Mouse (Mus musculus): ENCODE measurements at regions not wholly inside any gene's neighbourhood (a gene's known extent, or its start where the extent isn't known, plus 50 kb on each side); places are given as distances from the start of the nearest gene placed in this dataset.

- no peak for DNase-seq (ENCODE audit: low spot score)
These were observed 53.2 kb downstream of the Fam43a start for GRCm38 (mm10) chr16:30652692-30653091.

GRCm38 (mm10) chr16:30653806-30654205, 54.3 kb downstream of the Fam43a start:
- no peak for DNase-seq (ENCODE audit: low spot score)

GRCm38 (mm10) chr16:30654226-30654625, 54.7 kb downstream of the Fam43a start:
- DNase-seq (ENCODE audit: low spot score), result no peak

DNA sequence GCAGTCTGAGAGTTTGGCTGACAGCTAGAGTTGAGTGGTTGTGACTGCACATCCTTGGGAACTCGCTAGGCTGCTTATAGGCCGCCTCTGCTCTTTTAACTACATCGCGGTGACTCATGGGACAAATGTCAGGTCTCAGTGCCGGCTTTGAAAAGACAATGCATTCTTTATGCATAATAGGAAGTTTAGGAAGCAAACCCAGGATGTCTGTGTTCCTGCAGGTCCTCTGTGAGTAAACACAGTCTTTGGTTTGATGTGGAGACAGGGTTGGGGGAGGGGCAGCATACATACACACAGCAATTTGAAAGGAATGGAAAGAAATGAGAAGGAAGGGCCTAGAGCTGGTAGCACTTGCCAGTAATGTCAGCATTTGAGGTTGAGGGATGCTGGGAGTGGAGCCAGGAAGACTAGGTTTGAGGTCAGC, 56.3 kb downstream of the Fam43a start:
- peak; percentile 8 for DNase-seq (ENCODE audit: low spot score)

- DNase-seq (ENCODE audit: low spot score), result no peak
These were observed 57.4 kb downstream of the Fam43a start for GRCm38 (mm10) chr16:30656881-30657280.

DNA sequence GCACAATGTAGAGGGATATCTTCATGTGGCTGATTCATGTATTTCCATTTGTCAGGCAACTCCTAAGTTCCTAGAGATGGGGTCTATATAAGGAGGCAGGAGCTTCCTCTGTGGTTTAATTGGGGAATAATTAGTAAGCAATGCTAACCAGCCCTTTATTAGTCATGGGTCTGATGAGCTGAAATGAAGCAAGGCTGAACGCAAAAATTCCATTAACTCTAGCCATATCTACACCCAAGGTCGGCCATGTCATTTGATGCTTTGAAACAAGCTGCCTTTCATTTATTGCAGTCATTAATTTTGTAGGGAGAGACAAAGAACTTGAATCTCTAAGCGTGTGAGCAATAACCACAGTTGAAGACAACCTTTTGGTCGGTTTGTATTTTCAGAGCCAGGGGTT, 59.4 kb downstream of the Fam43a start:
- DNase-seq (ENCODE audit: low spot score), result no peak

- no peak for DNase-seq (ENCODE audit: low spot score)
These were observed 61.8 kb downstream of the Fam43a start for GRCm38 (mm10) chr16:30661086-30661977.

DNA sequence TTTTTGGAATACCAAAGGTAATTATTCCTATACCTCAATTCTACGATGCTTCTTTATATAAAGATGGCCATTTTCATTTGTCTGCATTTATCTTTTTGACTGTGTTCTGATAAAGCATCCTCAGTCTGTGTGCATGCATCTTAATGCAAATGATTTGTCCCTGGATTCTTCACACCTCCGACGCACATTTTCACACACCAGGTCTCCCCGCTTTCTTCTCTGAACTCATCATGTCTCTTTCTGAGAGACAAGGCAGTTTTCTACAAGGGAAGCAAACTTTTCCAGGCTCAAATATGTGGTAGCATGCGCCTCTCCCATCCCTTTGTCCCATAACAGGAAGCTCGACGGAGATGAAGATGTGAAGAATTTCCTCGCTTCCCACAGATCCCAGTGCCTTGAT, 63.5 kb downstream of the Fam43a start:
- no peak for DNase-seq (ENCODE audit: low spot score)

DNA sequence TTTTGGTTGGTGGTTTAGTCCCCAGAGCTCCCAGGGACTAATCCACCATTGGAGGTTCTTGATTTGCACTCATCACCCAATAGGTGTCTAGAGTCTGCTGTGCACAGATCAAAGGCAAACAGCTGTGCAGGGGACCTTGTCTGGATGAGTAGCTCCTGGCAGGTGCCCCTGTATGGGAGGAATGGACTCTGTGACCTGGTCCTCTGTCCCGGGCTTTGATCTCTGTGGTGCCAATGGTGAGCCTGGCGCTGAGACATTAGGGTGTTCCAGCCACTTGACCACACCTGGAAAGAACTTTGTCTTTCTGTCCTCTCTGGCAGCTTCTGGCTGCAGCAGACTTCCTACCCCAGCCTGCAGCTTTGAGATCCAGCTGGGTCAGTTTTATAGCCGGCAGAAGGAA, 64.4 kb downstream of the Fam43a start:
- no peak for DNase-seq (ENCODE audit: low spot score)

GRCm38 (mm10) chr16:30664433-30664832, 64.9 kb downstream of the Fam43a start:
- no peak for DNase-seq (ENCODE audit: low spot score)

DNA sequence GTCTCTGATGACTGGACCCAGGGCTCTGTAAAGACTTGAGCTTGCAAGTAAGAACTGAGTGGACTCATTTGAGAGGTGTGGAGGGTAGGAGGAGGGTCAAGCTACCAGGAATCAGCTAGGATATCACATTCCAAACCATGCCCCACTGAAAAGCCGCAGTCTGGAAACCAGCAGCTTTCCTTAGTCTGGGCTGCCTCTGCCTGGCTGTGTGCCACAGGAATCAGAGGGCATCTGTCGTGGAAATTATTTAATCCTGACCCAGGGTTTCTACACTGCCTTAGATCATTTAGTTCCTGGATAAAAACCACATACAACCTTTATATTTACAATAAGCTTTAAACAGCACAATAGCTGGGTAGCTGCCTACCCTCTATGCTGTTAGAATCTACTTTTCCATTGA, 66.4 kb downstream of the Fam43a start:
- DNase-seq (ENCODE audit: low spot score), result no peak

DNA sequence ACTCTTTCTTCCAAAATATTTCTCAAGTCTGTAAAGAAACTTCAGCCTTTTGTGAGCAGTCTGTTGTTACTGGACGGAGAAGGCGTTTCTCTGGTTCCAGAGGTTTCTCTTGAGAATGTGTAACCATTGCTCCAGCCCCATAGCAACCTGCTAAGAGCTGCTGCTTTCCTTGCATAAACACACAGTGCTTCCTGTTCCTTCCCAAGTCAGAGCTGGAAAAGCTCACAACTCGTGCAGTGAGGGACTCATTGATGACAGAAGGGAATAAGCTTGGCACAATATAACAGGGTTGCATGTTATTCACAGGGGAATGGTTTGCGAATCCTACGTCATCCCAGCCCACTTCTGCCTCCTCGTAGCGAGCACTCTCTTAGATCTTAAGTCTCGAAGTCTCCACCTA, 70.4 kb downstream of the Fam43a start:
- no peak for DNase-seq (ENCODE audit: low spot score)

- no peak for DNase-seq (ENCODE audit: low spot score)
These were observed 72.1 kb downstream of the Fam43a start for GRCm38 (mm10) chr16:30671584-30671983.

DNA sequence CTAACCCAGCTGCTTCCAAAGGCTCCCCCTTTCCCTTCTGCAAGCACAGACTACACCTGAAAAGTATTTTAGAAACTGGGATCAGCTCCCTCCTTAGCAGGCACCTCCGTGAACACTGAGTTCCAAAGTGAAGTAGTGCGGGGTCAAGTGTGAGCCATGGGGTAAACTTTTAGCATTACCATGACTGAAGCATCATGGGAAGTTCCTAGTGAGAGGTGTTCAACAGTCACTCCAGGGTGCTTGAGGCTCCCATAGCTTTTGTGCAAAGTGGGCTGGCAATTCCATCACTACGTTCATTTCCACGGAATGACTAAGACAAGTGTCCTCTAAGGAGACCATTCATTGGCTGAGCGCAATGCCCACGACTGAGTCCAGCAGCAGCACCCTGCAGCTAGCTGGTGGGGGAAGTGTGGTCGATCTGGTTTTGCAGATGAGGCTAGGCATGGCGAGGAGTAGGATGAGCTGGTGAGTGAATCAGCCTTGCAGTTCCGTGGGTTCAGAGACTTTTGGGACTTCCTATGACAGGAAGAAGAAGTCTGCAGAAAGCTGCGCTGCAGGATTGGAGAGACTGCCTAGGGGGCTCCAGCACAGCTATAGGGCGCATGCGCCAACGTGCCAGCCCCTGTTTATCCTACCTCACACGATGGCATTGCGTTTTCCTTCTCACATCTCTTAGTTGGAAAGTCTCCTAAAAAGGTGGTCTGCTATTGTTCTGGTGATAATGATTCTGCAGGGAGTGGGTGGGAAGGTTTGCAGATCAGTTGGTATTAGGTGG, 73.4 kb downstream of the Fam43a start:
- DNase-seq (ENCODE audit: low spot score), result no peak

GRCm38 (mm10) chr16:30673662-30674061, 74.1 kb downstream of the Fam43a start:
- no peak for DNase-seq (ENCODE audit: low spot score)

GRCm38 (mm10) chr16:30675829-30676228, 76.3 kb downstream of the Fam43a start:
- no peak for DNase-seq (ENCODE audit: low spot score)

DNA sequence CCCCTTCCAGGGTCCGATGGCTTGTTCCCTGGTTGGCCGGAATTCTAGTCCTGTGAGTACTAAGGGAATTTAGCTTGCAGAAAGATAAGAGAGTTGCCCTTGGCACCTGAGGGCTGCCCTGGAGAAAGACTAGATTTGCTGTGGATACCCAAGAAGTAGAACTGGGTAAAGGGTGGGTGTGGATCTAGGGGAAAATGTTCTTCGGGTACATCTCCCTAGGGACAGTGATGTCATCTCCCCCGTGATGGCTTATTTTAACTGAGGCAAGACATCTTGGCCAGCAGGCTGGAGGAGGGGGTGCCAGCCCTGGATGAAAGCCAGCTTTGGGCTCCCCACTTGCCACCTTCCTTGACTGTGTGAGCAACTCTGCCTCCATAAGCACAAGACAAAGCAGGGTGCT, 77.5 kb downstream of the Fam43a start:
- no peak for DNase-seq (ENCODE audit: low spot score)

- DNase-seq (ENCODE audit: low spot score), result no peak
These were observed 78.6 kb downstream of the Fam43a start for GRCm38 (mm10) chr16:30677896-30678707.

GRCm38 (mm10) chr16:30678708-30679492, 79.4 kb downstream of the Fam43a start:
- DNase-seq (ENCODE audit: low spot score), result no peak

DNA sequence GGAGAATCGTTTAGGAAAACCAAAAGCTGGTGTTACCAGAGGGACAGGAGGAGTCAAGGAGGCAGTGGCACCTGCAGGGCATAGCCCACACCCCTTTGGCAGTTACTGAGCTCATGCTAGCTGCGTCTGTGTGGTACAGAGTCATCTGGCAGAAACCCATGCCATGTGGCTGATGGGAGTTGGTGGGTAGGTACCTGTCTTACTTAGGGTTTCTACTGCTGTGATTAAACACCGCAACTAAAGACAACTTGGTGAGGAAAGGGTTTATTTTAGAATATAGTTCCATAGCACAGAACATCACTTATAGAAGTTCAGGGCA, 79.9 kb downstream of the Fam43a start:
- no peak for DNase-seq (ENCODE audit: low spot score)

DNA sequence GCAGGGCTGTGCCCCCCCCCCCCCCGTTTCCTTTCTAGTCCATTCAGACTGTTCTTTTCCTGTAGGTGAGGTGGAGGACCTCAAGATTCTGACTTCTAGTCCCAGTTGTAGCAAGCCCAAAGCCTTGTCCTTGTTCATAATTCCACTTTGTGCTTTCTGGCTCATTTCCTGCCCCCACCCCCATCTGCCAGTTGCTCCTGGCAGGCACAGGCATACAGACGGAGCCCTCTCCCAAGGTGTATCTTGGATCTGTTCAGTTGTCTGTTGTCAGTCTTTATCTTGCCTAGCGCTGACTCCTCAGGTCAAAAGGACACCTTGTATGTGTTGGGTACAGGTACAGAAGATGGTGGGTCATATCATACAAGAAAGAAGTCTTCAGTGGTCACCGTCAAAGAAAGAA, 81.9 kb downstream of the Fam43a start:
- no peak for DNase-seq (ENCODE audit: low spot score)

- DNase-seq (ENCODE audit: low spot score), result no peak
These were observed 84.5 kb downstream of the Fam43a start for GRCm38 (mm10) chr16:30683986-30684385.

Data from yolk sac, embryonic 10.5 days (tissue).